Mouse (Mus musculus) kidney, adult 2 months (tissue): ENCODE data around the gene Hoxa1.

Source experiments
- CTCF ChIP-seq: fragments of 200-500 bp; conservative IDR thresholded peaks from 2 replicates; pipeline ENCODE4 v1.5.1; 2011; ENCODE audit warnings: low read depth, mild to moderate bottlenecking, control low read depth, low read length, moderate library complexity, mixed read lengths; ENCODE audit not compliant: insufficient read depth, insufficient read length
- POLR2A ChIP-seq: fragments of 200-500 bp; IDR thresholded peaks from one replicate; pipeline ENCODE4 v1.6.1; 2011; ENCODE audit warnings: low read depth, low read length, control low read depth

GRCm38 (mm10) chr6:52151571-52151970 is 6.5 kb downstream of the Hoxa1 start:
- TF ChIP-seq CTCF = no peak
- TF ChIP-seq POLR2A = no peak
